Mouse (Mus musculus): ENCODE data around the gene Tpk1. TPM values are rescaled to one million over a fixed set of nuclear protein-coding genes. Genes with fewer than 3 reads are reported as not detected.

Gene Tpk1
- polyA plus RNA-seq, 1 experiment from 2014 or later: 5.3 TPM

GRCm38 (mm10) chr6:43486691-43487090 is 179.4 kb downstream of the Tpk1 start:
- ATAC-seq (ENCODE audit: insufficient read depth, low FRiP score, low TSS enrichment) (no peak), DNase-seq (ENCODE audit: low spot score) (no peak)
- H3K4me2 ChIP-seq (ENCODE audit: low read depth): no peak overlapping the region
- H3K27ac ChIP-seq (ENCODE audit: low read depth, low read length): no peak overlapping the region
- WGBS: 92% methylated on average over 2 of the region's 2 CpGs
- H3K36me3 ChIP-seq (ENCODE audit: control insufficient read depth, insufficient read depth, low read length): no peaks in the 10 kb centered on the region
- no peak overlapping the region for H3K9ac ChIP-seq (ENCODE audit: low read length)
- H3K4me3 ChIP-seq (ENCODE audit: low read depth, low read length): no peak overlapping the region
- H3K4me1 ChIP-seq (ENCODE audit: control insufficient read depth, insufficient read depth, low read length): no peaks in the 10 kb centered on the region
- H3K9me3 ChIP-seq (ENCODE audit: control insufficient read depth, low read length): no peaks in the 10 kb centered on the region
- H3K27me3 ChIP-seq (ENCODE audit: control insufficient read depth, insufficient read depth, low read length): no peaks in the 10 kb centered on the region

GRCm38 (mm10) chr6:43480687-43481086 is 185.4 kb downstream of the Tpk1 start:
- DNase-seq (ENCODE audit: low spot score): no peak
- no peak overlapping the region for H3K4me2 ChIP-seq (ENCODE audit: low read depth)
- ATAC-seq (ENCODE audit: insufficient read depth, low FRiP score, low TSS enrichment): no peak
- no peak overlapping the region for H3K27ac ChIP-seq (ENCODE audit: low read depth, low read length)
- H3K9me3 ChIP-seq (ENCODE audit: control insufficient read depth, low read length): no peaks in the 10 kb centered on the region
- no peaks in the 10 kb centered on the region for H3K4me1 ChIP-seq (ENCODE audit: control insufficient read depth, insufficient read depth, low read length)
- H3K27me3 ChIP-seq (ENCODE audit: control insufficient read depth, insufficient read depth, low read length): no peaks in the 10 kb centered on the region
- no peak overlapping the region for H3K9ac ChIP-seq (ENCODE audit: low read length)
- H3K4me3 ChIP-seq (ENCODE audit: low read depth, low read length): no peak overlapping the region
- no peaks in the 10 kb centered on the region for H3K36me3 ChIP-seq (ENCODE audit: control insufficient read depth, insufficient read depth, low read length)
- WGBS: 82% methylated on average over 3 of the region's 3 CpGs

DNA sequence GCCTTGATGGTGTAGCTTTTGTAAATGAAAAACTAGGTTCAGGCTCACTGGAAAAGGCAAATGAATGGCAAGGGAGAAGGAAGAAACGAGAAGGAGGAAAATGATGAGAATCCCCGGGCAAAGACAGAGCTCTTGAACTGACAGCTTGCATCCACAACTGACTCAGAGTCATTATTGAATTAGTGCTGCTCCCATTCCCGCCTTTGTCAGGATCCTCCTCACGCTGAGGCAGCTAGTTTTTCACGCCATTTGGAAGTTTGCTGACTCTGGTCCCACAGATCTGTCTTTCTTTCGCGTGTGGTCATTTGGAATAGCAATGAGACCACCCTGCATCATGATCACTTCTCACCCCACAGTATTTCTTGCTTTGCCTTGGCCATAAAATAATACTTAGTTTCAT is 187.3 kb downstream of the Tpk1 start:
- DNase-seq (ENCODE audit: low spot score) (no peak), ATAC-seq (ENCODE audit: insufficient read depth, low FRiP score, low TSS enrichment) (no peak)
- Histone ChIP-seq H3K9ac (ENCODE audit: low read length) (no peak overlapping the region), H3K4me1 (ENCODE audit: control insufficient read depth, insufficient read depth, low read length) (no peaks in the 10 kb centered on the region), H3K36me3 (ENCODE audit: control insufficient read depth, insufficient read depth, low read length) (no peaks in the 10 kb centered on the region), H3K4me3 (ENCODE audit: low read depth, low read length) (no peak overlapping the region), H3K27ac (ENCODE audit: low read depth, low read length) (no peak overlapping the region), H3K4me2 (ENCODE audit: low read depth) (no peak overlapping the region), H3K9me3 (ENCODE audit: control insufficient read depth, low read length) (no peaks in the 10 kb centered on the region), H3K27me3 (ENCODE audit: control insufficient read depth, insufficient read depth, low read length) (no peaks in the 10 kb centered on the region)
- WGBS: 51% methylated on average over 7 of the region's 7 CpGs

DNA sequence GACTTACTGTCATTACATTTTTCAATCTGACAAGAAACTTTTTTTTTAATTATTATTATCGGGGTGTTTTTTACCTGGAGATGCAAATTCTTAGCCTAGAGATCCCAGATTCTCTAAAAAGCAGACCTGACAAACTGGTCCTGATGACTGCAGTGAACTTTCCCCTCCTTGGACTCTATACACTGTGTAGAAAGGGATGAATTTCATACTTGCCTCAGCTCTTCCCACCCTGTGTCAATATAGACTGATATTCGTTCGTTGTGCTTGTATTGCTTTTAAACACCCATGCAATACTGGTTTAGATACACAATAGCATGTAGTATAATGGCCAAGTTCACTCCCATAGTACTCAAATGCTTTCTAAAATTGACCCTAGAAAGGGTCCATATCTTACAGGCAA is 189.7 kb downstream of the Tpk1 start:
- ATAC-seq (ENCODE audit: insufficient read depth, low FRiP score, low TSS enrichment) (no peak), DNase-seq (ENCODE audit: low spot score) (no peak)
- H3K36me3 ChIP-seq (ENCODE audit: control insufficient read depth, insufficient read depth, low read length): no peaks in the 10 kb centered on the region
- no peak overlapping the region for H3K9ac ChIP-seq (ENCODE audit: low read length)
- no peak overlapping the region for H3K4me3 ChIP-seq (ENCODE audit: low read depth, low read length)
- no peak overlapping the region for H3K4me2 ChIP-seq (ENCODE audit: low read depth)
- no peak overlapping the region for H3K27ac ChIP-seq (ENCODE audit: low read depth, low read length)
- no peaks in the 10 kb centered on the region for H3K27me3 ChIP-seq (ENCODE audit: control insufficient read depth, insufficient read depth, low read length)
- WGBS: 89% methylated on average over 3 of the region's 3 CpGs
- H3K4me1 ChIP-seq (ENCODE audit: control insufficient read depth, insufficient read depth, low read length): no peaks in the 10 kb centered on the region
- H3K9me3 ChIP-seq (ENCODE audit: control insufficient read depth, low read length): no peaks in the 10 kb centered on the region

GRCm38 (mm10) chr6:43475921-43476320 is 190.2 kb downstream of the Tpk1 start:
- H3K4me2 ChIP-seq (ENCODE audit: low read depth): no peak overlapping the region
- H3K4me1 ChIP-seq (ENCODE audit: control insufficient read depth, insufficient read depth, low read length): no peaks in the 10 kb centered on the region
- H3K4me3 ChIP-seq (ENCODE audit: low read depth, low read length): no peak overlapping the region
- no peaks in the 10 kb centered on the region for H3K36me3 ChIP-seq (ENCODE audit: control insufficient read depth, insufficient read depth, low read length)
- no peak overlapping the region for H3K9ac ChIP-seq (ENCODE audit: low read length)
- H3K27me3 ChIP-seq (ENCODE audit: control insufficient read depth, insufficient read depth, low read length): no peaks in the 10 kb centered on the region
- DNase-seq (ENCODE audit: low spot score): no peak
- ATAC-seq (ENCODE audit: insufficient read depth, low FRiP score, low TSS enrichment): no peak
- no peaks in the 10 kb centered on the region for H3K9me3 ChIP-seq (ENCODE audit: control insufficient read depth, low read length)
- H3K27ac ChIP-seq (ENCODE audit: low read depth, low read length): no peak overlapping the region

- WGBS: 83% methylated on average over 1 of the region's 1 CpGs
- Histone ChIP-seq H3K9ac (ENCODE audit: low read length) (no peak overlapping the region), H3K27ac (ENCODE audit: low read depth, low read length) (no peak overlapping the region), H3K36me3 (ENCODE audit: control insufficient read depth, insufficient read depth, low read length) (no peaks in the 10 kb centered on the region), H3K4me2 (ENCODE audit: low read depth) (no peak overlapping the region), H3K4me3 (ENCODE audit: low read depth, low read length) (no peak overlapping the region), H3K4me1 (ENCODE audit: control insufficient read depth, insufficient read depth, low read length) (no peaks in the 10 kb centered on the region), H3K27me3 (ENCODE audit: control insufficient read depth, insufficient read depth, low read length) (no peaks in the 10 kb centered on the region), H3K9me3 (ENCODE audit: control insufficient read depth, low read length) (no peaks in the 10 kb centered on the region)
- no peak for ATAC-seq (ENCODE audit: insufficient read depth, low FRiP score, low TSS enrichment)
- no peak for DNase-seq (ENCODE audit: low spot score)
These were observed 194.5 kb downstream of the Tpk1 start for GRCm38 (mm10) chr6:43471556-43471955.

DNA sequence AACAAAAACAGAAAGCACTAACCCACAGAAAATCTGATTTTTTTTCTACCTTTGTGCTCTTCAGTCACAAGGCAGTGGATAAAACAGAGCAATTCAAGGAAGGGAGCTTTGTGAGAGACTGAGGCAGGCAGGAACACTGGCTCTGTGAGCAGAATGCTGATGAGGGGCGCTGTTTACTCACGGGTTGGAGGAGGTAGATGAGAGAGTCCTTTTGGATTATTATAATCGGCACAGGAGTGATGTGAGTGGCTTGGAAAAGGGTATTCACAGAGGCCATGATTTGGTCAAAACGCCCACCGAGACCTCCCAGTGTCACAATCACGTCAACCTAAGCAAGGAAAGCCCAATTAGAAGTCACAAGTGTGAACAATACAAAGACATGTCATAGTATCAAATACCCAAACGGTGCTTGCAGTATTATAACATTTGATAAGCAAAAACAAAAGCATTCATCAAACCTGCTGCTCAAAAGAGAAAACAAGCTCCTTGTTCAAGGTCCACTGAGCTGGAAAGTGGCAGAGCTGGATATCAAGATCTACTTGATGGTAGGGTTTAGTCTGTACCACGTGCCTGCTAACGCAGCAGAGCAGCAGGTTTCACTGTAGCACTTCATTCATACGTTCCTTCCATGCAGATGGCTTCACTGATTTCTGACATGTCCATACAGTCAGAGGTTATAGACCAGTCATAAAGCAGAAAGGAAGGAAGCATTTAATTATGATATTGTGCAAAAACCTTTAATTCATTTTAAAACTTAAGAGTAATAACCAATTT is 197.1 kb downstream of the Tpk1 start:
- H3K9ac ChIP-seq (ENCODE audit: low read length): no peak overlapping the region
- DNase-seq (ENCODE audit: low spot score) (no peak), ATAC-seq (ENCODE audit: insufficient read depth, low FRiP score, low TSS enrichment) (no peak)
- H3K4me2 ChIP-seq (ENCODE audit: low read depth): no peak overlapping the region
- no peaks in the 10 kb centered on the region for H3K27me3 ChIP-seq (ENCODE audit: control insufficient read depth, insufficient read depth, low read length)
- no peak overlapping the region for H3K27ac ChIP-seq (ENCODE audit: low read depth, low read length)
- WGBS: 91% methylated on average over 10 of the region's 10 CpGs
- no peaks in the 10 kb centered on the region for H3K4me1 ChIP-seq (ENCODE audit: control insufficient read depth, insufficient read depth, low read length)
- H3K9me3 ChIP-seq (ENCODE audit: control insufficient read depth, low read length): no peaks in the 10 kb centered on the region
- no peak overlapping the region for H3K4me3 ChIP-seq (ENCODE audit: low read depth, low read length)
- no peaks in the 10 kb centered on the region for H3K36me3 ChIP-seq (ENCODE audit: control insufficient read depth, insufficient read depth, low read length)

DNA sequence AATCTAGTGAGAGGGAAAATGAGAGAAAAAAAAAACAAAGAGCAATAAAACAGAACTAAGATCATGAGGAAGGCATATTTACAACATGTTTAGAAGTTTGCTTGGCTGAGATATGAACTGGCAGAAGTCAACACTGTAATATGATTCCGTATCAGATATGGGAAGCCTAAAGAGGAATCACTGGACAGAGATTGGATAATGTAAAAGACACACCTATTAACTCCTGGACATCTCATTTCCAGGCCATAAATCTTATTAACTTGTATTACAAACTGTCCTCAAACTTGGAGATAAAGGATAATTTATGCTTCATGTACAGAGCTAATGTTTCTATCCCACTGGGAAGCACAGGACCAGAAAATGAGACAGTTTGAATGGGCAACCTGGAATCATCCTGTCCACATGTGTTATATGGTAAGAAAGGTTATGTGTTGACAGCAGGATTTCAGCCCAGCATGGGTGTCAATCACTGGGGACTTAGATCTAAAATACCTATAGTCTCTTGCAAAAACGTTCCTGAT is 203.2 kb downstream of the Tpk1 start:
- Histone ChIP-seq H3K4me1 (ENCODE audit: control insufficient read depth, insufficient read depth, low read length) (no peaks in the 10 kb centered on the region), H3K9me3 (ENCODE audit: control insufficient read depth, low read length) (no peaks in the 10 kb centered on the region), H3K27ac (ENCODE audit: low read depth, low read length) (no peak overlapping the region), H3K27me3 (ENCODE audit: control insufficient read depth, insufficient read depth, low read length) (no peaks in the 10 kb centered on the region), H3K9ac (ENCODE audit: low read length) (no peak overlapping the region), H3K4me3 (ENCODE audit: low read depth, low read length) (no peak overlapping the region), H3K4me2 (ENCODE audit: low read depth) (no peak overlapping the region), H3K36me3 (ENCODE audit: control insufficient read depth, insufficient read depth, low read length) (no peaks in the 10 kb centered on the region)
- WGBS: 76% methylated on average over 2 of the region's 2 CpGs
- DNase-seq (ENCODE audit: low spot score) (no peak), ATAC-seq (ENCODE audit: insufficient read depth, low FRiP score, low TSS enrichment) (no peak)

- ATAC-seq (ENCODE audit: insufficient read depth, low FRiP score, low TSS enrichment) (no peak), DNase-seq (ENCODE audit: low spot score) (no peak)
- no peaks in the 10 kb centered on the region for H3K4me1 ChIP-seq (ENCODE audit: control insufficient read depth, insufficient read depth, low read length)
- no peaks in the 10 kb centered on the region for H3K9me3 ChIP-seq (ENCODE audit: control insufficient read depth, low read length)
- H3K9ac ChIP-seq (ENCODE audit: low read length): no peak overlapping the region
- WGBS: 84% methylated on average over 2 of the region's 2 CpGs
- no peaks in the 10 kb centered on the region for H3K36me3 ChIP-seq (ENCODE audit: control insufficient read depth, insufficient read depth, low read length)
- H3K27ac ChIP-seq (ENCODE audit: low read depth, low read length): no peak overlapping the region
- no peak overlapping the region for H3K4me2 ChIP-seq (ENCODE audit: low read depth)
- no peak overlapping the region for H3K4me3 ChIP-seq (ENCODE audit: low read depth, low read length)
- H3K27me3 ChIP-seq (ENCODE audit: control insufficient read depth, insufficient read depth, low read length): no peaks in the 10 kb centered on the region
These were observed 203.8 kb downstream of the Tpk1 start for GRCm38 (mm10) chr6:43462189-43462848.
